Mouse (Mus musculus): ENCODE results near the gene Mast4. TPM values are rescaled to one million over a fixed set of nuclear protein-coding genes. Genes with fewer than 3 reads are reported as not detected.
"Not testable (repeated sequence)": the region's sequence is repeated elsewhere in the genome, so short reads cannot be mapped to it uniquely, and the experiment has no call there.

The Mast4 gene
- polyA plus RNA-seq, 1 experiment: 7.9 TPM

- no peak for DNase-seq (ENCODE audit: low read depth)
Measured at GRCm38 (mm10) chr13:102753714-102754556, 580.4 kb downstream of the Mast4 start.

DNA sequence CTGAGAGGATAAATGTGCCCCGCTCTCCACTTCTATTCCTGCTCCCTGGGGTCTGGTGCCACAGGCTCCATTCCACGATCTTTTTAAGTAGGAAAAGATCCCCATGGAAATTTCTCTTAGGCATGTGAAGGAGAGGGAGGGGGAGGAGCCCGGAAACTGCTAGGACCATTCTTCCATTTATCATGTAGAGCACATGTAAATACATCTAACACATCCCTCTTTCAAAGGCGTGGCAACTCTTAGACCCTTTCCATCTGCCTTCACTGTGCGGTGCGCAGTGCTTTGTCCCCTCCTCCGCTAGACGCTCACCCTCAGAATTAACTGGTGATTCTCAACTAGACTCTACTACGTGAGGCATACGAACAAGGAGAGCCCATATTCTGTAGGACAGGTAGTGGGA, 584.4 kb downstream of the Mast4 start:
- no peak for DNase-seq (ENCODE audit: low read depth)

DNA sequence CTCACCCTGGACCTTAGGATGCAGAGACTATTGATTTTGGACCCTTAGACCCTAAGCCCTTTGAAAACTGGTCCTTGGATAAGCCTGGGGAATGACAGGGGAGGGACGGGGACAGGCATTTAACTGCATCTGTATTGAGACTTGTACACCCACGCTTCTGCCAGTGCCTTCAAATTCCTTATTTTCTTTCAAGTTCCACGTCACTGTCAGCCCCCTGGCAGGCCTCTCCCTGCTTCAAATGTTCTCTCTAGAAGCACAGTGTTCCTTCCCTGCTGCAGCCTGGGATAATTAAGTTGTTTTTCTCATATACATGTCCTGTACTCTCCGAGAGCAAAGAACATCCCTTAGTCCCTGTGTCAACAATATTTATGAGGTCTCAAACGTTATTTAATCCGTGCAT, 585.1 kb downstream of the Mast4 start:
- no peak for DNase-seq (ENCODE audit: low read depth)

GRCm38 (mm10) chr13:102746803-102747561, 587.3 kb downstream of the Mast4 start:
- no peak for DNase-seq (ENCODE audit: low read depth)

DNA sequence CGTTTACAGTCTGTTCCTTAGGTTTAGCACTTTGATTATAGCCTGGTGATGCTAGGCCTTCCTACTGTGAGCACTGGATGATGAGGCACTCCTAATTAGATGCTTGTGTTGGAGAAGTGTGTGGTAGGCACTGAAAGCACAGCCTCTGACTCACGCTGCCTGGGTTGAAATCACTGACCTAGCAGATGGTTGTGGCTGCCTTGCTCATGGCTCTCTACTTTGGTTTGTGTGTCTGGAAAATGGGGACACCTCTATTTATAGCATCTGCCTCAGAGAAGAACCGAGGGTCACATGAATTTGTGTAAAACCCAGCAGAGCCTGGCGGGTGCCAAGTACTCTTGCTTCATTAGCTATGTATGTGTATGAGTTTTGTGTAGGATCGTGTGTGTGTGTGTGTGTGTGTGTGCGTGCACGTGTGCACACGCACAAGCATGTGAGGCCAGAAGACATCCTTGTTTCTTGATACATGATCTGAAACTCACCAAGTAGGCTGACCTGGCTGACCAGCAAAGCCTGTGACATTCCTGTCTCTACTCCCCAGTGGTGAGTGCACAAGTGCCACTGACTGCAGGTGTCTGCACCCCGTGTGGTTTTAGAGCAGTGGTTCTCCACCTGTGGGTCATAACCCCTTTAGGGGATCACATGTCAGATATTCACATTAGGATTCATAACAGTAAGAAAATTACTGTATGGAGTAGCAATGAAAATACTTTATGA, 588.5 kb downstream of the Mast4 start:
- no peak for DNase-seq (ENCODE audit: low read depth)

DNA sequence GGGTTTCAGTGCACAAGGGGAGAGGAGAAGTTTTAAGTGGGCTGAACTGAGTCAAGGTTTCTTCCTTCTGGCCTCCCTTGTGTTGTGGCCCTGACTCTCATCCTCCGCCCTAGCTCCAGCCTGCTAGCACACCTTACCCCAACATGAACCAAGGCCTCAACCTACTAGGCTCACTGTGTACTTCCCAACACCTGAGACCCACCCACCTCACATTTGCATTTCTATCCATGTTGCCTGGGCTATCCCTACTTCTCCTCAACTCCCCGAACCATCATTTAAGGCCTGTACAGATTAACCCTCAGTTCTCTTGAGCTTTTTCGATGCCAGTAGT, 589.1 kb downstream of the Mast4 start:
- DNase-seq (ENCODE audit: low read depth): no peak

DNA sequence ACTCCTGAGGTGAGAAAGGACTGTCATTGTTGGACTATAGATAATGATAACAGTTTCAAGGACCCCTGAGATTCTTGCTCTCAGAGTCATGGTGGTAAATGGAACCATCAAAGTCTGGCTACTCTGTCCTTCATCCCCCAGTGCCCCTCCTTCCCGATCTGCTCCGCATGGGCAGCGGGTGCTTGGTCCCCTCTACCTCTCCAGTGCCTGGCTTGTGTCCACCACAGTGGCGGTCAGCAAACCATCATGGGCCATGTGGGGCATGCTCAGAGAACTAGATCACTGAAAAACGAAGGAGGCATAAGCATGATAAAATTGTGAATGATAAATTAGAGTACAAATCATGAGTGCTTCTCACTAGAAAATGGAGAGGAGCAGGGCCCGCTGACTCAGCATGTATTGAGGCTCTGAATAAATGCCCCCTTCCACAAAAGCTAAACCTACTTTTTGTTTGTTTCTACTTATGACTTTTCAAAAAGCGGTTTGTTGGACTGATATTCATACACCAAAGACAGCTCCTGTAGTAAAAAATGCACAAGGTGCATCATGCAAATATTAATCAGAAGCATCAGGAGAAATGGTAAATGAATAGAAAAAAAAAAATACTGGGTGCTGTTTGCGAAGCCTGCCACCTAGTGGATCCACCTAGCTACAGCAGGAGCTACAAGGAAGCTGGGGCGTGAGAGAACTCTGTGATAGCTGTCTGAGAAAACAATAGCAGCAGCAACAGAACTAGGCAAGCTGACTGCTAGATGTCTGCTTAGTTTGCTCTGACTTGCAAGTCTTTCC, 589.6 kb downstream of the Mast4 start:
- DNase-seq (ENCODE audit: low read depth): no peak

GRCm38 (mm10) chr13:102739720-102740535, 594.4 kb downstream of the Mast4 start:
- no peak for DNase-seq (ENCODE audit: low read depth)

DNA sequence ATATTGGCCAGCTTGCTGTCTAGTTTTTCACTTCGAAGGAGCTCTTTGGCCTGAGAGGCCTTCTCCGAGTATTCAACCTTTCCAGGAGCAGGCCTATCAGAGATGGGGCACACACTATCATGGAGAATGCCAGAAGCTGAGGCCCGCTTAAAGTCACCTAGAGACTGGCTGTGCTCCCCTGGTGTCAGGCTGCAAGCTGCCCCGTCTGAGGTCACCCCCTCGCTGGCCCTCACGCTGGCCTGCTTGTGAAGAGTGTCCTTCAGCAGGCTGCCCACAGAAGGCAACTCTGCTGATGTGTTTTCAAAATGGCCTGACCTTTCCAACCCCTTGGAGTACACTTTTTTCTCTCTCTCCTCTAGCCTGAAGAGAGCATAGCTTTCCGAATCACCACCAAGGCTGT, 596.5 kb downstream of the Mast4 start:
- DNase-seq (ENCODE audit: low read depth): no peak

- DNase-seq (ENCODE audit: low read depth): no peak
Measured at GRCm38 (mm10) chr13:102733063-102733462, 601.2 kb downstream of the Mast4 start.

GRCm38 (mm10) chr13:102728951-102729350, 605.3 kb downstream of the Mast4 start:
- not testable (repeated sequence) for DNase-seq (ENCODE audit: low read depth)

GRCm38 (mm10) chr13:102728035-102728434, 606.3 kb downstream of the Mast4 start:
- no peak for DNase-seq (ENCODE audit: low read depth)

DNA sequence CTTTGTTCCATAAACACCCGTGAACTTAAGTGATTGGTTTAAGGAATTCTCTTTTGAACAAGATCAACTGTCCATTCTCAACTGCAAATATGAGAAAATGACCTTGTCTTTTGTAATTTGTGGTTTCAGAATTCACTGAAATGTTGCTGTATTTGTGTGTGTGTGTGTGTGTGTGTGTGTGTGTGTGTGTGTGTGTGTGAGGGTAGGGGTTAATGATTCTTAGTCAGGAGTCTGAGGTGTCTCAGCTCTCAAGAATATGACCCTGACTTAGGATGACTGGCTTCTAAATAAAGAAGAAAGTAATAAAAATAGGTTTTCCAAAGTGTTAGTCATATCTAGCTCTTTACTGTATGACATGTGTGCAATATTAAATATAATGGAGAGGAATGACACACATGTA, 607.4 kb downstream of the Mast4 start:
- DNase-seq (ENCODE audit: low read depth): no peak

DNA sequence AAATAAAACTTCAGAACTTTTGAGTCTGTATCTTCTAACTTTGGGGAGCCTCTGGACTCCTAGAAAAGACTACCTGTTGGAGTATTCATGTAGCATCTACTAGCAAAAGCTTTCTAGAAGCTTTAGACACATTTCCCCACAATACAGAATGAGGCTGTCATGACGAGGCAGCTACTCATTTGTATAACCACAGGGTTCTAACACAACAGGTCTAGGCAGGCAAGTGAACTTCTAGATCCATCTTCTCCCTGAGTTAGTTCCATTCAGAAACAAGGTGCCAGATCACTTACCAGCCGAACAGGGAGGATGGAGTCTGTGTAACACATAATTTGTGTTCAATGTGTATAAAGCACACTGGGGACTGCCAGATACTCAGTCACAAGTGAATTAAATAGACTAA, 608.4 kb downstream of the Mast4 start:
- no peak for DNase-seq (ENCODE audit: low read depth)

- DNase-seq (ENCODE audit: low read depth): no peak
Measured at GRCm38 (mm10) chr13:102725416-102725815, 608.9 kb downstream of the Mast4 start.

- DNase-seq (ENCODE audit: low read depth): no peak
Measured at GRCm38 (mm10) chr13:102716973-102717372, 617.3 kb downstream of the Mast4 start.

DNA sequence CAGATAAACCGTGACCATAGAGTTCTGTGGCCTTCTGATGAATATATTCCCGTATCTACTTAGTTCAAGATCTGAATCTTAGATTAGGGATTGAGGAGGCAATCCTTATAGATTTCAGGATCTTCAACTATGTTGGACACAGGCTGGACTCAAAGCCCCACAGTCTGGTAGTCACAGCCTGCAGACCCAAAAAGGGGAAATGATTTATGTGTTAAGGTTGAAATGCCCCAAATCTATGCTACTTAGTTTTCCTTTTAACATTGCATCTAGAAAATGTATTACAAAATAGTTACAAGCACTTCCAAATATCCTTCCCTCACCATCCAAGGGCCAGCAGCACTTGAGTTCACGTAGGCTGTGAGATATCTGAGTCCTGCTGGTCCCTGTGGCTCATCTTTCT, 633.6 kb downstream of the Mast4 start:
- no peak for DNase-seq (ENCODE audit: low read depth)

DNA sequence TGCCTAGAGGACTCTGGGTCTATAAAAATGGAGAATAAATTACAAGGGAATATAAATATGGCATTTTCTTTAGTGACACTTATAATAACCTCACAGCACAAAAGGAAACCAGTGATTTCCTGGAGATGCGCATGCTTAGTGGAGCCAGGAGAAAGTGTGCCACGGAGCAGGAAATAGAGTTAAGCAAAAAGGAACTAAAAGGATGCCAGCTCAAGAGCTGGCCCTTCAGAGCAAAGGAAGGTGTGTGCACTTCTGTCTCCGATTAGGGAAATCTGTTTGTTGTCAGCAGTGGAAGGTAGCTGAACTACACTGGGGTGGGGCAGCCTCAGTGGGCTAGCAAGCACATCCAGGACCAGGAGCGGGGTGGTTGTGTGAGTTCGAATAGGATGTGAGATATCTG, 634.1 kb downstream of the Mast4 start:
- no peak for DNase-seq (ENCODE audit: low read depth)

DNA sequence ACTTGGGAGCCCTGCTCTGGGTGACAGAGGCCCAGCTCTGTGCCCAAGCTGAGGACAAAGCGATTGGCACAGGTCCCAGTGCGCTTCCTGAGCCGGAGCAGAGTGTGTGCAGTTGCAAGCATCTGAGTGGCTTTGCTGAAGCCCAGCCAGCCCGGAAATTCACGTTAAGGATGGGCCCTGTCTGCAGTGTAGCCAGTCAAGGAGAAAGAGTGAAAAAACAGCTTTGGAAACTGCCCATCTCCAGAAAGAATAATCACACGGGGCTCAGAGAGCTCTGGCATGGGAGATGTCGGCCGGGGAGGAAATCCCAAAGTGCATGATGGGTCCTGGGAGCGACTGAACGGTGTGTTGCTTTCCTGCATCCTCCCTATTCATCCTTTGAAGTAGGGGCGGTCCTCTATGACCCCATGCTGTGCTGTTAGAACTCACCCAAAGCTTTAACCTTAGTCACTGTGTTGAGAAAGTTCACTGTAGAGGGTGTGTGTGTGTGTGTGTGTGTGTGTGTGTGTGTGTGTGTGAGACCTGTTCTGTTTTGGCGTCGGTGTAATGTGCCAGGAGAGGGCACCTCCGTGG, 635.5 kb downstream of the Mast4 start:
- no peak for DNase-seq (ENCODE audit: low read depth)

DNA sequence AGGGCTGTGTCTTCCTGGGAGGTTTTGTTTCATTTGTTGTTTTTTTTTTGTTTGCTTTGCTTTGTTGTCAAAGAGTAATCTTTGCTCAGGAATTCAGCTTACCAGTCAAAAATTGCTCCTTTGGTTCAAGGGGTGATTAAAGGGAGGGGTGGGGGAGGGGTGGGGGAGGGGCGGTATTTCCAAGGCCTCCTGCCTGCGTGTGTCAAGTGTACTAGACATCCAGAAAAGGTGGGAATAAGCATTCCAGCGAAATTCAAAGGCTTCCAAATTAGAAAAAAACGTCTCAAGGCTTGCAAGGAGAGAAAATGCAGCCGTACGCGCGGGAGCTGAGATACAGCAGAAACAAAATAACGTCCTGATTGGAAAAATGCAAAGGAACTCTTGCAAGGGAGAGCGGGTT, 636.0 kb downstream of the Mast4 start:
- DNase-seq (ENCODE audit: low read depth): no peak

All from gonadal fat pad, adult 2 months (tissue).